In genomic region chr3:58785863-58786262, GRCm38 (mm10) we compare ENCODE assay signal across 8 mouse cellular contexts. TPM values are rescaled to one million over a fixed set of nuclear protein-coding genes. Genes with fewer than 3 reads are reported as not detected.
A peak's percentile ranks its signal among the peaks of the same experiment; 100 is the strongest.
DNase-seq lines count a peak whose midpoint lies in the region; ATAC-seq and TF ChIP-seq lines count a peak whose summit lies in the region.

No protein-coding gene starts in this region.

- no peaks in the 10 kb centered on the region for H3K36me3 ChIP-seq in kidney, embryonic 16.5 days (ENCODE audit: insufficient read depth, low read length)
- H3K36me3 ChIP-seq in forebrain, embryonic 11.5 days (ENCODE audit: control insufficient read depth, insufficient read depth, low read length) = no peaks in the 10 kb centered on the region

- no peak overlapping the region for H3K9ac ChIP-seq in kidney, embryonic 16.5 days (replicated peaks; ENCODE audit: low read length)
- no peak overlapping the region for H3K9ac ChIP-seq in forebrain, embryonic 11.5 days (ENCODE audit: low read length)

- TF ChIP-seq CTCF in brain, embryonic 14.5 days (IDR thresholded peaks at IDR 0.05; ENCODE audit: borderline replicate concordance, extremely low read depth, insufficient read depth, insufficient read length) = peak; percentile 59

- intact Hi-C loops in heart, postnatal 36 days (cut with DNase I) = loop anchor here (10.0 kb wide), 1 partner anchor 621 kb away; no protein-coding TSS in a partner anchor

- DNase-seq in kidney, adult 11 months = peak; percentile 61
- DNase-seq in brain, embryonic 14.5 days (ENCODE audit: low read depth) = peak; percentile 87
- peak; percentile 72 for DNase-seq in forebrain, embryonic 11.5 days (ENCODE audit: low spot score)
- DNase-seq in heart, postnatal 36 days = peak; percentile 43 to 47
- DNase-seq in layer of hippocampus, postnatal 36 days = peak; percentile 77 to 78
- DNase-seq in lung, postnatal 4 days = peak; percentile 37 to 61
- DNase-seq in right cerebral cortex, postnatal 4 days = peak; percentile 66

- H3K4me2 ChIP-seq in kidney, embryonic 16.5 days (replicated peaks; ENCODE audit: low read depth, low read length) = no peak overlapping the region
- no peak overlapping the region for H3K4me2 ChIP-seq in forebrain, embryonic 11.5 days (ENCODE audit: low read depth, low read length, severe bottlenecking)

- H3K9me3 ChIP-seq in kidney, embryonic 16.5 days (ENCODE audit: low read length) = no peaks in the 10 kb centered on the region
- no peaks in the 10 kb centered on the region for H3K9me3 ChIP-seq in forebrain, embryonic 11.5 days (ENCODE audit: control insufficient read depth, low read length)

- WGBS in kidney, embryonic 16.5 days = 21% methylated on average over 10 of the region's 10 CpGs
- 23% methylated on average over 10 of the region's 10 CpGs for WGBS in forebrain, embryonic 11.5 days

- H3K27me3 ChIP-seq in kidney, embryonic 16.5 days (ENCODE audit: insufficient read depth, low read length) = no peaks in the 10 kb centered on the region
- no peaks in the 10 kb centered on the region for H3K27me3 ChIP-seq in forebrain, embryonic 11.5 days (ENCODE audit: control insufficient read depth, insufficient read depth, low read length)

- H3K27ac ChIP-seq in kidney, embryonic 16.5 days (ENCODE audit: low read length) = no peak overlapping the region
- H3K27ac ChIP-seq in forebrain, embryonic 11.5 days (ENCODE audit: low read depth, low read length) = no peak overlapping the region

- ATAC-seq in kidney, embryonic 16.5 days (ENCODE audit: low FRiP score, low TSS enrichment) = no peak
- peak; percentile 60; the same call in 1 of the 2 replicates for ATAC-seq in forebrain, embryonic 11.5 days (replicated peaks; ENCODE audit: low FRiP score)

- no peak overlapping the region for H3K4me3 ChIP-seq in kidney, embryonic 16.5 days (ENCODE audit: low read length)
- H3K4me3 ChIP-seq in forebrain, embryonic 11.5 days (ENCODE audit: low read depth, low read length) = no peak overlapping the region

- H3K4me1 ChIP-seq in kidney, embryonic 16.5 days (ENCODE audit: insufficient read depth, low read length) = no peaks in the 10 kb centered on the region
- H3K4me1 ChIP-seq in forebrain, embryonic 11.5 days (replicated peaks; ENCODE audit: control insufficient read depth, insufficient read depth, low read length) = 0 out of 2 replicates have a peak, but pooled peaks cover 1% of the 10 kb centered on the region

- TF ChIP-seq POLR2A in brain, embryonic 14.5 days (IDR thresholded peaks at IDR 0.05; ENCODE audit: borderline replicate concordance, extremely low read depth, insufficient read depth, insufficient read length, poor library complexity, severe bottlenecking) = no peak

RNA-seq across cellular contexts. Expression of gene Mindy4b-ps, which starts 36.2 kb away (rescaled TPM):
- not detected in 2 replicates for polyA plus RNA-seq in kidney, embryonic 16.5 days (2015; fragmentation: Nextera tagmentation; extraction: Ambion mirVana)
- polyA plus RNA-seq in brain, embryonic 14.5 days (2012; rRNA removed) = 0.08 and 0.11 TPM in 2 replicates
- 0.08 TPM in 1 of 2 replicates, not detected in the other for polyA plus RNA-seq in forebrain, embryonic 11.5 days (2014; fragmentation: Nextera tagmentation; extraction: Ambion mirVana)
- under 1 TPM in 1 of 2 experiments, not detected in 1; 0.22 TPM for total RNA-seq in heart, postnatal 36 days (2021)
- total RNA-seq in layer of hippocampus, postnatal 36 days (2021) = 1 to 10 TPM; 1.3 to 1.4 TPM
